Mouse (Mus musculus) heart, postnatal 0 days (tissue): ENCODE results near the gene Cox11. TPM values are rescaled to one million over a fixed set of nuclear protein-coding genes. Genes with fewer than 3 reads are reported as not detected.
A peak's percentile ranks its signal among the peaks of the same experiment; 100 is the strongest.

ENCODE experiments used
- ATAC-seq: fragments of 200-750 bp; cut with Nextera tagmentation; 2 replicates; pipeline ENCODE4 v1.8.0; 2017; ENCODE audit warnings: low read depth, moderate number of reproducible peaks, moderate library complexity; ENCODE audit not compliant: insufficient read depth
- DNase-seq: peaks from one replicate; pipeline ENCODE4 v3.0.0-alpha.2; 2016; ENCODE audit warnings: low spot score
- H3K27ac ChIP-seq: fragments of 300-500 bp; sonication (generic); 2 replicates; pipeline ENCODE4 v1.5.1; 2014; ENCODE audit warnings: low read depth, mild to moderate bottlenecking
- H3K27me3 ChIP-seq: fragments of 300-500 bp; sonication (generic); 2 replicates; pipeline ENCODE4 v1.6.1; 2014; ENCODE audit warnings: low read length, mixed read lengths; ENCODE audit not compliant: control insufficient read depth, insufficient read depth
- H3K36me3 ChIP-seq: fragments of 300-500 bp; sonication (generic); replicated peaks from 2 replicates; pipeline ENCODE4 v1.6.1; 2014; ENCODE audit warnings: low read length, mixed read lengths; ENCODE audit not compliant: control insufficient read depth, insufficient read depth
- H3K4me1 ChIP-seq: fragments of 300-500 bp; sonication (generic); 2 replicates; pipeline ENCODE4 v1.6.1; 2014; ENCODE audit warnings: antibody characterized with exemption; ENCODE audit not compliant: control insufficient read depth, insufficient read depth
- H3K4me2 ChIP-seq: fragments of 300-500 bp; sonication (generic); 2 replicates; pipeline ENCODE4 v1.6.1; 2014; ENCODE audit warnings: low read depth, mild to moderate bottlenecking, low read length, moderate library complexity
- H3K4me3 ChIP-seq: fragments of 300-500 bp; sonication (generic); 2 replicates; pipeline ENCODE4 v1.5.1; 2014; ENCODE audit warnings: low read depth, low read length
- H3K9ac ChIP-seq: fragments of 300-500 bp; sonication (generic); replicated peaks from 2 replicates; pipeline ENCODE4 v1.6.1; 2014; ENCODE audit warnings: low read depth, low read length, mixed read lengths
- H3K9me3 ChIP-seq: fragments of 300-500 bp; sonication (generic); replicated peaks from 2 replicates; pipeline ENCODE4 v1.6.1; 2016; ENCODE audit warnings: low read length; ENCODE audit not compliant: control insufficient read depth
- CTCF ChIP-seq: IDR thresholded peaks from 2 replicates; pipeline ENCODE4 v1.5.1; 2016; ENCODE audit warnings: antibody characterized with exemption, control low read depth, low read depth
- EP300 ChIP-seq: IDR thresholded peaks from 2 replicates; pipeline ENCODE4 v1.6.1; 2016; ENCODE audit warnings: antibody characterized with exemption, low read depth
- WGBS: fragments of 180-500 bp; shearing (Covaris S2); extraction: QIAGEN DNeasy Blood & Tissue Kit; methylation state at CpG from one replicate; pipeline ENCODE4 v1.1.7; 2014; 5-methylcytosine and 5-hydroxymethylcytosine counted together
- polyA plus RNA-seq: library from polyadenylated mRNA; unstranded; fragments of >200 nt; fragmentation: Nextera tagmentation; extraction: Ambion mirVana; gene quantifications from 2 replicates; pipeline ENCODE4 v1.2.1, GENCODE M21; 2015
- total RNA-seq: library from RNA; depleted of rRNA; stranded (reverse); fragments of >200 nt; gene quantifications from 2 replicates; pipeline ENCODE4 v1.2.3, GENCODE M21; 2014; ENCODE audit warnings: low replicate concordance

Gene Cox11
- total and polyA plus RNA-seq, 2 experiments from 2014 or later, result 17.9 to 32.6 TPM

- H3K27me3 ChIP-seq, result no peaks in the 10 kb centered on the region
- no peak overlapping the region for H3K4me2 ChIP-seq
- ATAC-seq (no peak), DNase-seq (no peak)
- H3K27ac ChIP-seq, result no peak overlapping the region
- H3K4me1 ChIP-seq, result peaks cover 11% of the 10 kb centered on the region; the same call in 1 of the 2 replicates
- H3K9ac ChIP-seq, result no peak overlapping the region
- no peak overlapping the region for H3K4me3 ChIP-seq
- TF ChIP-seq CTCF (no peak), EP300 (no peak)
- 90% methylated on average over 6 of the region's 6 CpGs for WGBS
- H3K36me3 ChIP-seq, result peaks cover 6% of the 10 kb centered on the region; the same call in 1 of the 2 replicates
- no peaks in the 10 kb centered on the region for H3K9me3 ChIP-seq
Observed at GRCm38 (mm10) chr11:90667325-90667724, 29.4 kb downstream of the Cox11 start.

- TF ChIP-seq EP300 (no peak), CTCF (no peak)
- H3K4me1 ChIP-seq, result 0 out of 2 replicates have a peak, but pooled peaks cover 11% of the 10 kb centered on the region
- WGBS, result 66% methylated on average over 5 of the region's 5 CpGs
- no peak overlapping the region for H3K4me2 ChIP-seq
- no peaks in the 10 kb centered on the region for H3K9me3 ChIP-seq
- no peak for ATAC-seq
- DNase-seq, result no peak
- H3K27ac ChIP-seq, result no peak overlapping the region
- no peak overlapping the region for H3K4me3 ChIP-seq
- H3K36me3 ChIP-seq, result no peaks in the 10 kb centered on the region; the same call in 1 of the 2 replicates
- H3K27me3 ChIP-seq, result no peaks in the 10 kb centered on the region
- no peak overlapping the region for H3K9ac ChIP-seq
Observed at GRCm38 (mm10) chr11:90675479-90676110, 37.6 kb downstream of the Cox11 start.

GRCm38 (mm10) chr11:90677027-90677426 lies 39.1 kb downstream of the Cox11 start:
- H3K4me3 ChIP-seq, result no peak overlapping the region
- 0 out of 2 replicates have a peak, but pooled peaks cover 11% of the 10 kb centered on the region for H3K4me1 ChIP-seq
- no peak for TF ChIP-seq CTCF
- TF ChIP-seq EP300, result no peak
- 89% methylated on average over 7 of the region's 7 CpGs for WGBS
- no peak overlapping the region for H3K4me2 ChIP-seq
- no peak overlapping the region for H3K9ac ChIP-seq
- no peak for ATAC-seq
- H3K27ac ChIP-seq, result no peak overlapping the region
- H3K9me3 ChIP-seq, result no peaks in the 10 kb centered on the region
- no peaks in the 10 kb centered on the region; the same call in 1 of the 2 replicates for H3K36me3 ChIP-seq
- no peak for DNase-seq
- H3K27me3 ChIP-seq, result no peaks in the 10 kb centered on the region

- no peak for ATAC-seq
- H3K4me3 ChIP-seq, result no peak overlapping the region
- no peak for TF ChIP-seq CTCF
- no peak for TF ChIP-seq EP300
- 37% methylated on average over 8 of the region's 8 CpGs for WGBS
- 0 out of 2 replicates have a peak, but pooled peaks cover 11% of the 10 kb centered on the region for H3K4me1 ChIP-seq
- no peaks in the 10 kb centered on the region for H3K9me3 ChIP-seq
- peak overlapping the region; percentile 15; the same call in 1 of the 2 replicates for H3K4me2 ChIP-seq
- peaks cover 5% of the 10 kb centered on the region; the same call in 1 of the 2 replicates for H3K36me3 ChIP-seq
- no peaks in the 10 kb centered on the region for H3K27me3 ChIP-seq
- peak; percentile 18 for DNase-seq
- H3K9ac ChIP-seq, result no peak overlapping the region
- peak overlapping the region; percentile 8; the same call in 1 of the 2 replicates for H3K27ac ChIP-seq
Observed at GRCm38 (mm10) chr11:90677771-90678288, 39.9 kb downstream of the Cox11 start.

- Histone ChIP-seq H3K9me3 (no peaks in the 10 kb centered on the region), H3K27ac (no peak overlapping the region), H3K27me3 (no peaks in the 10 kb centered on the region), H3K4me3 (no peak overlapping the region), H3K9ac (no peak overlapping the region), H3K4me1 (0 out of 2 replicates have a peak, but pooled peaks cover 11% of the 10 kb centered on the region), H3K36me3 (peaks cover 5% of the 10 kb centered on the region), H3K4me2 (no peak overlapping the region)
- 84% methylated on average over 5 of the region's 5 CpGs for WGBS
- ATAC-seq (no peak), DNase-seq (no peak)
- no peak for TF ChIP-seq EP300
- TF ChIP-seq CTCF, result no peak
Observed at GRCm38 (mm10) chr11:90678582-90678981, 40.6 kb downstream of the Cox11 start.

GRCm38 (mm10) chr11:90681171-90681570 lies 43.2 kb downstream of the Cox11 start:
- ATAC-seq, result no peak
- TF ChIP-seq CTCF (no peak), EP300 (no peak)
- 0 out of 2 replicates have a peak, but pooled peaks cover 11% of the 10 kb centered on the region for H3K4me1 ChIP-seq
- no peak overlapping the region for H3K4me2 ChIP-seq
- no peaks in the 10 kb centered on the region for H3K9me3 ChIP-seq
- H3K9ac ChIP-seq, result no peak overlapping the region
- H3K36me3 ChIP-seq, result peaks cover 5% of the 10 kb centered on the region
- no peaks in the 10 kb centered on the region for H3K27me3 ChIP-seq
- DNase-seq, result no peak
- H3K27ac ChIP-seq, result no peak overlapping the region
- H3K4me3 ChIP-seq, result no peak overlapping the region
